Mouse (Mus musculus): ENCODE results near the gene Mpv17l2. TPM values are rescaled to one million over a fixed set of nuclear protein-coding genes. Genes with fewer than 3 reads are reported as not detected.
A peak's percentile ranks its signal among the peaks of the same experiment; 100 is the strongest.

Mpv17l2 gene
- total RNA-seq, 2 experiments from 2014 or later = 28.3 to 31.9 TPM

GRCm38 (mm10) chr8:70755661-70756475 is 4.9 kb downstream of the Mpv17l2 start:
- intact Hi-C loops (cut with DNase I; ENCODE audit: low total_unique reads) = no loop called here
- DNase-seq = peak; percentile 7

GRCm38 (mm10) chr8:70754871-70755660 is 5.7 kb downstream of the Mpv17l2 start:
- DNase-seq = peak; percentile 71
- intact Hi-C loops (cut with DNase I; ENCODE audit: low total_unique reads) = no loop called here

- intact Hi-C loops (cut with DNase I; ENCODE audit: low total_unique reads) = no loop called here
- peak; percentile 97 for DNase-seq
These were observed 6.5 kb downstream of the Mpv17l2 start, which contains the start of gene Rab3a for GRCm38 (mm10) chr8:70754043-70754870. Gene Rab3a (plus strand): TSS chr8:70754679.

- intact Hi-C loops (cut with DNase I; ENCODE audit: low total_unique reads) = no loop called here
- DNase-seq = peak; percentile 96
These were observed 7.6 kb downstream of the Mpv17l2 start for GRCm38 (mm10) chr8:70753151-70753550.

GRCm38 (mm10) chr8:70752000-70752764 is 8.6 kb downstream of the Mpv17l2 start:
- peak; percentile 69 for DNase-seq
- intact Hi-C loops (cut with DNase I; ENCODE audit: low total_unique reads) = no loop called here

- DNase-seq = no peak
- intact Hi-C loops (cut with DNase I; ENCODE audit: low total_unique reads) = no loop called here
These were observed 10.5 kb downstream of the Mpv17l2 start for GRCm38 (mm10) chr8:70750128-70750680.

GRCm38 (mm10) chr8:70749097-70749674 is 11.6 kb downstream of the Mpv17l2 start:
- intact Hi-C loops (cut with DNase I; ENCODE audit: low total_unique reads) = loop anchor here (5.0 kb wide), 1 partner anchor 37 kb away; no protein-coding TSS in a partner anchor
- DNase-seq = no peak

- no peak for DNase-seq
- intact Hi-C loops (cut with DNase I; ENCODE audit: low total_unique reads) = loop anchor here (5.0 kb wide), 1 partner anchor 36 kb away; no protein-coding TSS in a partner anchor
These were observed 12.3 kb downstream of the Mpv17l2 start for GRCm38 (mm10) chr8:70748246-70749096.

- intact Hi-C loops (cut with DNase I; ENCODE audit: low total_unique reads) = loop anchor here (5.0 kb wide), 1 partner anchor 35 kb away; no protein-coding TSS in a partner anchor
- no peak for DNase-seq
These were observed 13.4 kb downstream of the Mpv17l2 start for GRCm38 (mm10) chr8:70747211-70747890.

GRCm38 (mm10) chr8:70746676-70747075 is 14.1 kb downstream of the Mpv17l2 start:
- DNase-seq = no peak
- intact Hi-C loops (cut with DNase I; ENCODE audit: low total_unique reads) = loop anchor here (5.0 kb wide), 1 partner anchor 34 kb away; no protein-coding TSS in a partner anchor

GRCm38 (mm10) chr8:70745691-70746220 is 15.0 kb downstream of the Mpv17l2 start:
- DNase-seq = no peak
- intact Hi-C loops (cut with DNase I; ENCODE audit: low total_unique reads) = loop anchor here (5.0 kb wide), 1 partner anchor 33 kb away; no protein-coding TSS in a partner anchor

GRCm38 (mm10) chr8:70744806-70745205 is 15.9 kb downstream of the Mpv17l2 start:
- no peak for DNase-seq
- intact Hi-C loops (cut with DNase I; ENCODE audit: low total_unique reads) = loop anchor here (5.0 kb wide), 1 partner anchor 33 kb away; no protein-coding TSS in a partner anchor

- intact Hi-C loops (cut with DNase I; ENCODE audit: low total_unique reads) = no loop called here
- peak; percentile 77 for DNase-seq
These were observed 16.8 kb downstream of the Mpv17l2 start for GRCm38 (mm10) chr8:70743656-70744590.

GRCm38 (mm10) chr8:70742981-70743655 is 17.6 kb downstream of the Mpv17l2 start:
- DNase-seq = no peak
- intact Hi-C loops (cut with DNase I; ENCODE audit: low total_unique reads) = no loop called here

- intact Hi-C loops (cut with DNase I; ENCODE audit: low total_unique reads) = no loop called here
These were observed 18.6 kb downstream of the Mpv17l2 start for GRCm38 (mm10) chr8:70742176-70742575.

More at GRCm38 (mm10) chr8:70742176-70742575, 18.6 kb downstream of the Mpv17l2 start:
- DNase-seq = no peak

Measured in gastrocnemius, postnatal 14 days (tissue).